Mouse (Mus musculus): ENCODE measurements around the gene Cemip.

Gene Cemip

GRCm38 (mm10) chr7:83965181-83965580 lies 121.1 kb downstream of the Cemip start:
- DNase-seq = no peak

GRCm38 (mm10) chr7:83952511-83952910 lies 133.8 kb downstream of the Cemip start:
- no peak for DNase-seq

DNA sequence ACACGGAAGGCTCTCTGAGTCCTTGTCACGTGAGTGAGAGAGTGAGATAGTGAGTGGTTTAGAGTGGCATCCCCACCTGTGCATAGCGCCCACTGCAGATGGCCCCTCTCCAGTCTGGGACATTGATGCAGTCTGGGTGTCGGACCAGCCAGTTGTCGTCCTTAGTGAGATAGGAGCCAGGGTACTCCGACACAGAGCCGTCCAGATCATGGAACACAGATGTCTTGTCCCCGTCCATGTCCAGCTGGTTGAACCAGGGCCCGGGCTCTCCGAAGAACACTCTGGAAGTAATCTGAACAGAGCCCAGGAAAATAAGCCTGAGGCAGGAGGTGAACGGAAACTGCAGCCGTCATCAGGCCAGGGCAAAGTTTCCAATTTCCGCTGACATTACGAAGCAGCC lies 135.0 kb downstream of the Cemip start:
- DNase-seq = no peak

DNA sequence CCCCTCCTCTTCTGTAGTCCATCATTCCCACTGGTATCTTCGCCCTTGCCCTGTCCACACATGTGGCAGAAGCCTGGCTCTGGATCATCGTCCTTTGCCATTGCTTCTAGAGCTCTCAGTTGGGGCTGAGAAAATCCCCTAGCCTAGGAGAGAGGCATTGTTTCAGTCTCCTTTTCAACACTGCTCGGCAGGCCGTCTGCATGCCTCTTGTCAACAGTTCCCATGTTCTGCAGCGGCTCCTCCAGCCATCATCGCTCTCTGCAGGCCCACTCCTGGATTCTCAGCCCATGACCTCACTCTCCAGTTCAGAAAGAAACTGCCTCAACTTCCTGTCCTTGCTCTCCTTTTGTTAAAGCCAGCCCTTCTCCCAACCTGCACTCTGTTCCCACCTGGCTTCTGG lies 136.6 kb downstream of the Cemip start:
- DNase-seq = no peak

DNA sequence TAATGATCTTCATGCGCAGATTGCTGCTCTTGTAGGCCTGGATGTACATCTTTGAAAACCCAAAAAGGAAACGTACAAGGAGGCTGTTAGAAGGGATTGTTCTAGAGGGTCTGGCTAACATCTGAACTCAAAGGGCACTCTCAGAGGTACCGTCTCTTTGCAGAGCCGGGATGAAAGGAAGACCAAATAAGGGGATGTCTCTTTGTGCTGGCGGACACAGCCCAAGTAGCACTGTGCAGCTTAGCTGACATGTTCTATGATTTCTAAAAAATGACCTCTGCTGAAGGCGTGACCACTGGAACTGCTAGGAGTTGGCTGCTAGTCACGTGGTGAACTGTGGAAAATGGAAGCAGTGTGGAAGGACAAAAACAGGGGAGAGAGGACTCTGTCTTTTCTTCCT lies 137.6 kb downstream of the Cemip start:
- DNase-seq = no peak

- DNase-seq = no peak
Measured at GRCm38 (mm10) chr7:83941701-83942101, 144.6 kb downstream of the Cemip start.

DNA sequence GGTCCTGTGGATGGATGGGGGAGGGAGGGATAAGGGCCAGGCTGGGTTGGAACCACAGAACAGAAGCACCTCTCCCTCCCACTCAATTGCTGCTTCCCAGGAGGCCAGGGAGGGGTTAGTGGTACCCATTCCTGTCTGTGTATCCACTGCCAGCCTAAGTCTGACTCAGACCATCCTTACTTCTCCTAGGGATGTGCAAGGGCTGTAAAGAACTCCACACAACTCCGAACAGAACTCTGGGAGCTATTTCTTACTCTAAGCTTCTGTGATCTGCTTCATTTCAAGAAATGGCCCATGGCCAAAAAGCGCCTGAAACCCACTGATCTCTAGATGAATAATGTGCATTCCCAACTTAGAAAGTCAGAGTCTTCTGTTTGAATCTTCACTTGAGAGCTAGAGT lies 146.2 kb downstream of the Cemip start:
- no peak for DNase-seq

DNA sequence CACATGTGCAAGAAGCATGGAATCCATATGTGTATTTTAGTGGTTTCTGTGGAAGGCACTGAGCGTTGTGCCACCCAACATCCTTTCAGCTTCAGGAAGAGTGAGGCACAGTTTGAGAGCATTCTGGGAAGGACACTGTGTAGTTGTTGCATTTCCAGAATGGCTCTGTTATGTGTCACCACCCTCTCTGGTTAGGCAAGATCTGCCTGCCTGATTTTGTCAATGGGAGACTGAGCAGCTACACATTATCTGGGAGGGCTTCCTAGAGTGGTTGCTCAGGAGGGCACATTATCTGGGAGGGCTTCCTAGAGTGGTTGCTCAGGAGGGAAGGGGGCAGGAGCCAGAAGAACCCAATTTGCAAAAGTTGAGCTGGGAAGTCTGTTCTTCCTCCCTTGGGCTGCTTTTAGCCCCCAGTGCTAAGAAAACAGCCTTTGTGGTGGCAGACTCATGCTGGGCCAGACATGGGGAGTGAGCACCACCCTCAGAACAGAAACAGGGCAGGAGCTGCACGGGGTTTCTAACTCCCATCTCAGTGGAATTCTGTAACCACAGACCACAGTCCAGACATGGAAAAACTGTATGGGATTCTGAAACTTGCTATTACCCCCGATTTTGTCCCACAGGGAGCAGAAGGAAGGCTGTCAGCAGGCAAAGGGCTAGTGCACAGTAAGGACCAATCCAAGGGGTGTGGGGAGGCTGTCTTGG lies 147.1 kb downstream of the Cemip start:
- no peak for DNase-seq

DNA sequence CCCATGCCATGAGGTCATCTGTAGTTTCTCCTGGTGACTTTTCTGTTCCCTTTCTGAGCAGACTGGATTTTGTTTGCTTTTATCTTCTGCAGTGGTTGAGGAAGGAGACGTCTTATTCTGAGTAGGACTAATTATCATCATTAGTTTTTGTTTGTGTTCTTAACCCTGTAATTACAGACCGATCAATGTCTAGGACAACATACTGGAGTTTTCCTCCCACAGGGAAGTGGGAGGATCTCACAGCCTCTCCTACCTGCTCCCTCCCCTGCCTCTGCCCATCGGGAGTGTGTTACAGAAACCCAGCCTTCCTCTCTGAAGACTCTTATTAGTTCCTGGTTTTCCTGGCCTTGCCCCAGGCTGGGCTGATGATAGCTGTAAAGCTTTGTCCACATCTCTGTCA lies 164.7 kb downstream of the Cemip start:
- DNase-seq = no peak

GRCm38 (mm10) chr7:83920241-83920640 lies 166.1 kb downstream of the Cemip start:
- no peak for DNase-seq

DNA sequence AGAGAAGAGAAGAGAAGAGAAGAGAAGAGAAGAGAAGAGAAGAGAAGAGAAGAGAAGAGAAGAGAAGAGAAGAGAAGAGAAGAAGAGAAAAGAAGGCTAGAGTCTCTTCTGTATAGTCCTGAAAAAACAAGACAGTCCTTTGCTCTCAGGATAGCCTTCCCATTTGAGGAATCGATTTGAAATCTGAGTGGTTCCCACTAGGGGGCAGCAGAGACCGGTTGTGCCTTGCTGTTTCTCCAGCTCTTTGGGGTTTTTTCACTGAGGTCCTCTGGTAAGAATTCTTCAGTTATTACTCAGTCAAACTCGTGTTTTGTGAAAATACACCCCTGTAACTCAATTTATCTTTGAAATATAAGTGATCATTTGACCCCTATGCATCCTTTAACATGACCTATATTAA lies 171.7 kb downstream of the Cemip start:
- DNase-seq = peak; percentile 93

GRCm38 (mm10) chr7:83913995-83914394 lies 172.3 kb downstream of the Cemip start:
- no peak for DNase-seq

DNA sequence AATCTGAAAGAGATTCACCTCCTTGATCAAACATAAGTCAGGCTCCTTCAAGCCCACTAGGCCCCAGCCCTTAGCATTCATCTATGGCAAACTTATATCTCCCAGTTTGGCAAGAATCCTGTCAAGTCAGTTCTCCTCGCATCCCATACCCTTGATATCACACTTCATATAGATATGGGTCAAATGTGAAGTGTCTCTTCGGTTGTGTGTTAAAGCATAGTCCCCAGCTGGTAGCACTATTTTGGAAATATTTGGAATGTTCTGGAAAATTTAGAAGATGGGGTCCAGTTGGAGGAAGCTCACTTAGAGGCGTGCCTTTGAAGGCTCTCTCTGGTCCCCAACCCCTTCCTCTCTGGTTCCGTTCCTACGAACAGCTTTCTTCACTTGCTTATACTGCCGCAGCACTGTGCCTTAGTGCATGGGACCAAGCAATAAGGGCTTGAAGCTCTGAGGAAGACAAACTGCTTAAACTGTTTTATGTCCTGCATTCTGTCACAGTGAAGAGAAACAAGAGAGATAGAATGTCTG lies 172.8 kb downstream of the Cemip start:
- no peak for DNase-seq

- no peak for DNase-seq
Measured at GRCm38 (mm10) chr7:83911909-83912308, 174.4 kb downstream of the Cemip start.

DNA sequence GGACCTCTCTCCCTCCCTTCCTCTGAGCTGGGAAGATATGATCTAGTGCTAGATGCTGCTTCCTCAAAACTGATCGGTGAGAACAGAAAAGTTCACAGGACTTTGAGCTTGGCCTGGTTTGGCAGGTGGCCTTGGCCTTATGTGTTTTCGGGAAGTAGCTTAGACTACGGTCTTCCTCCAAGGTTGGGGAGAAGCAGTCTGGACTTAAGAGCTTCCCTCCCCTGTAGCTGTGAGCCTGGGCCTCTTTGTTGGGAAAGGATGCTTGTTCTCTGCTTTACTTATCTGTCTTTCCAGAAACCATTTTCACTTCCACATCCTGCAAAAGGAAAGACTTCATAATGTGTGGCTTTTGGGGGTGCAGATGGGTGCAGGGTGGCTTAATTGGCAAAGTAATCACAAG lies 181.5 kb downstream of the Cemip start:
- DNase-seq = no peak

- no peak for DNase-seq
Measured at GRCm38 (mm10) chr7:83902296-83903145, 183.8 kb downstream of the Cemip start.

- DNase-seq = no peak
Measured at GRCm38 (mm10) chr7:83901425-83901824, 184.9 kb downstream of the Cemip start.

- no peak for DNase-seq
Measured at GRCm38 (mm10) chr7:83900519-83900918, 185.8 kb downstream of the Cemip start.

- DNase-seq = no peak
Measured at GRCm38 (mm10) chr7:83898267-83898666, 188.0 kb downstream of the Cemip start.

- no peak for DNase-seq
Measured at GRCm38 (mm10) chr7:83896077-83896740, 190.1 kb downstream of the Cemip start.

GRCm38 (mm10) chr7:83894348-83894747 lies 192.0 kb downstream of the Cemip start:
- DNase-seq = no peak

- no peak for DNase-seq
Measured at GRCm38 (mm10) chr7:83892333-83892669, 194.0 kb downstream of the Cemip start.
